Mouse (Mus musculus) heart, postnatal 0 days (tissue): ENCODE data around the gene 4930452B06Rik.

Source experiments
- CTCF ChIP-seq: IDR thresholded peaks from 2 replicates; pipeline ENCODE4 v1.5.1; 2016; ENCODE audit warnings: antibody characterized with exemption, control low read depth, low read depth
- EP300 ChIP-seq: IDR thresholded peaks from 2 replicates; pipeline ENCODE4 v1.6.1; 2016; ENCODE audit warnings: antibody characterized with exemption, low read depth

- TF ChIP-seq CTCF: no peak
- no peak for TF ChIP-seq EP300
Measured at GRCm38 (mm10) chr14:8405946-8406345, 260.1 kb downstream of the 4930452B06Rik start.
